Mouse (Mus musculus) thymus, postnatal 25 days (tissue): ENCODE results near the gene Ank2.
"Not testable (repeated sequence)": the region's sequence is repeated elsewhere in the genome, so short reads cannot be mapped to it uniquely, and the experiment has no call there.

Experiments
- DNase-seq: peaks from one replicate; pipeline ENCODE4 v3.0.0; 2022

Gene Ank2

GRCm38 (mm10) chr3:127348926-127349325, 150.2 kb downstream of the Ank2 start:
- DNase-seq, result no peak

GRCm38 (mm10) chr3:127345860-127346459, 153.2 kb downstream of the Ank2 start:
- DNase-seq, result no peak

GRCm38 (mm10) chr3:127341300-127341699, 157.8 kb downstream of the Ank2 start:
- no peak for DNase-seq

GRCm38 (mm10) chr3:127334876-127335275, 164.3 kb downstream of the Ank2 start:
- no peak for DNase-seq

- no peak for DNase-seq
Measured at GRCm38 (mm10) chr3:127331562-127331961, 167.6 kb downstream of the Ank2 start.

- no peak for DNase-seq
Measured at GRCm38 (mm10) chr3:127326355-127326754, 172.8 kb downstream of the Ank2 start.

- no peak for DNase-seq
Measured at GRCm38 (mm10) chr3:127322870-127323269, 176.3 kb downstream of the Ank2 start.

- DNase-seq, result no peak
Measured at GRCm38 (mm10) chr3:127321645-127322044, 177.5 kb downstream of the Ank2 start.

GRCm38 (mm10) chr3:127321031-127321430, 178.1 kb downstream of the Ank2 start:
- DNase-seq, result not testable (repeated sequence)

- no peak for DNase-seq
Measured at GRCm38 (mm10) chr3:127320311-127320710, 178.8 kb downstream of the Ank2 start.

GRCm38 (mm10) chr3:127317641-127318040, 181.5 kb downstream of the Ank2 start:
- no peak for DNase-seq

- DNase-seq, result no peak
Measured at GRCm38 (mm10) chr3:127316717-127317116, 182.4 kb downstream of the Ank2 start.

GRCm38 (mm10) chr3:127311521-127311920, 187.6 kb downstream of the Ank2 start:
- DNase-seq, result no peak

- no peak for DNase-seq
Measured at GRCm38 (mm10) chr3:127310079-127310478, 189.1 kb downstream of the Ank2 start.

GRCm38 (mm10) chr3:127303957-127304553, 195.1 kb downstream of the Ank2 start:
- DNase-seq, result no peak

GRCm38 (mm10) chr3:127303041-127303440, 196.1 kb downstream of the Ank2 start:
- DNase-seq, result no peak

GRCm38 (mm10) chr3:127300790-127301189, 198.4 kb downstream of the Ank2 start:
- no peak for DNase-seq

GRCm38 (mm10) chr3:127295921-127296320, 203.2 kb downstream of the Ank2 start:
- DNase-seq, result no peak

- DNase-seq, result no peak
Measured at GRCm38 (mm10) chr3:127294610-127295349, 204.4 kb downstream of the Ank2 start.

GRCm38 (mm10) chr3:127294079-127294478, 205.1 kb downstream of the Ank2 start:
- DNase-seq, result no peak

- no peak for DNase-seq
Measured at GRCm38 (mm10) chr3:127293479-127293874, 205.7 kb downstream of the Ank2 start.

- no peak for DNase-seq
Measured at GRCm38 (mm10) chr3:127292864-127293478, 206.2 kb downstream of the Ank2 start.

GRCm38 (mm10) chr3:127282277-127282676, 216.9 kb downstream of the Ank2 start:
- no peak for DNase-seq

GRCm38 (mm10) chr3:127281390-127281789, 217.8 kb downstream of the Ank2 start:
- DNase-seq, result no peak
